Mouse (Mus musculus): ENCODE data around the gene Wipi1. TPM values are rescaled to one million over a fixed set of nuclear protein-coding genes. Genes with fewer than 3 reads are reported as not detected.
A peak's percentile ranks its signal among the peaks of the same experiment; 100 is the strongest.
"Not testable (repeated sequence)": the region's sequence is repeated elsewhere in the genome, so short reads cannot be mapped to it uniquely, and the experiment has no call there.

The Wipi1 gene
- total RNA-seq (2015) (7.4 and 8.8 TPM in 2 replicates), total RNA-seq (2017) (6.4 and 6.9 TPM in 2 replicates)

GRCm38 (mm10) chr11:109611303-109612149 lies at the start of gene Wipi1:
Gene Wipi1, minus strand, starts transcription at chr11:109611967.
- ATAC-seq (replicated peaks; ENCODE audit: poor library complexity), result peak; percentile 73

DNA sequence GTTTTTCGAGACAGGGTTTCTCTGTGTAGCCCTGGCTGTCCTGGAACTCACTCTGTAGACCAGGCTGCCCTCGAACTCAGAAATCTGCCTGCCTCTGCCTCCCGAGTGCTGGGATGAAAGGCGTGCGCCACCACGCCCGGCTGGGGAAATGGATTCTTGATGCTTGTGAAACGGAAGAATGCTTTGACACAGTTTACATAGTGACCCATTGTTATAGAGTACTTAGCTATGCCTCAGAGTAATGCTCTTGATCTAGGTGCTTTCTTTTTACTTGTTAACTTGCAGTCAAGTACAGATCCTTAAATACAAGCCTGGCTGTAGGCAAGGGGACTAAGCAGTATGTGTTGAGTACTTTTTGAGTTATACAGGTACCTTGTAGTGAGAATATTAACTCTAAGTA lies 48.8 kb upstream of the Wipi1 start:
- not testable (repeated sequence) for ATAC-seq (replicated peaks; ENCODE audit: poor library complexity)

DNA sequence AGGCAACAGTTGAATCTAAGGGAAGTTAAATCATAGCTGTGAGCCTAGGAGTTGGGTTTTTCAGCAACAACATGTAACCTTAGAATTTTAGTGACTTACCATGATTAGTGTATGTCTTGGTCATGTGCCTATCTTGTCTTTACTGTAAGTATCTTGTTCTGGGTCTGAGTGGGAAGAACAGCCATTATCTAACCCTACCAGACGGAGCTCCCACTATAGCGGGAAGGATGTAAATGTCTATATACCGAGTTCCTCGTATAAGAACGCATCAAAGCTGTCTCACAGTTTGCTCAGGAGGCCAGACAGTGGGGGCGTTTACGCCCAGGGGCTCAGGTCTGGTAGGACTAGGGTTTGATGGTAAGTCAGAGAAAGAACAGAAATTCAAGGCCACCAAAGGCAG lies 44.5 kb upstream of the Wipi1 start:
- peak; percentile 76 for ATAC-seq (replicated peaks; ENCODE audit: poor library complexity)

DNA sequence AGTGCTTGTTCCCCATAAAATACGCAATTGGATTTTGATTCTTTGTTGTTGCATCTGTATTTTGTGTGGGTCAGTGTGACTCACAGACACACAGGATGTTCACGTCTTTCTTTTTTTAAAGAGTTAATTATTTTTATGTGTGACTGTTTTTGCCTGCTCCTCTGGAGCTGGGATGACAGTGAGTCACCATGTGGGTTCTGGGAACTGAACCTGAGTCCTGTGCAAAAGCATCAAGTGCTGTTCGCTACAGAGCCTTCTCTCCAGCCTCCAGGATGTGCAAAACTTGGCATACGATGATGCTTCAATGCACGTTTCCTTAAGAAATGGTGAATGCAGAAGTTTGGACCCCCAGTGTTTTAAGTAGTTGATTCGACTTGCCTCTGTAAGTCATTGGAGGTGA lies 42.8 kb upstream of the Wipi1 start:
- no peak for ATAC-seq (replicated peaks; ENCODE audit: poor library complexity)

DNA sequence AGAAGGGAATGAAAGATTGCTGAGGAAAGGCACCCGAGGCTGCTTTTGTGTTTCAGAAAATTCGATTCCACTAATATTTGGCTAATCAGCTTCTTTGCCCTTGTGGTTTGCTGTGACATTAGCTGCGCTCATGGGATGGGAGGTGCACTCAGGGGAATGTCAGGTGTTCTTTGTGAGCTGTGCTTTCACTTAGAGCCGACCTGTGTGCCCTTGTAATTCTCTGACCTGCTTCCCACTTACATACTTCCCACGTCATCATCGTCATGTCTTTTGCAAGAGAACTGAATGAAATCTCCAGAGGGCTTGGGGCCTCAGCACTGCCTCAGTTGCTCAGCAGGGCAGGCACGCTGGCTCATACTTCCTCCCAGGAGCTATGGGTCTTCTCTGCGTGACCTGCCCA lies 41.4 kb upstream of the Wipi1 start:
- ATAC-seq (replicated peaks; ENCODE audit: poor library complexity), result no peak

DNA sequence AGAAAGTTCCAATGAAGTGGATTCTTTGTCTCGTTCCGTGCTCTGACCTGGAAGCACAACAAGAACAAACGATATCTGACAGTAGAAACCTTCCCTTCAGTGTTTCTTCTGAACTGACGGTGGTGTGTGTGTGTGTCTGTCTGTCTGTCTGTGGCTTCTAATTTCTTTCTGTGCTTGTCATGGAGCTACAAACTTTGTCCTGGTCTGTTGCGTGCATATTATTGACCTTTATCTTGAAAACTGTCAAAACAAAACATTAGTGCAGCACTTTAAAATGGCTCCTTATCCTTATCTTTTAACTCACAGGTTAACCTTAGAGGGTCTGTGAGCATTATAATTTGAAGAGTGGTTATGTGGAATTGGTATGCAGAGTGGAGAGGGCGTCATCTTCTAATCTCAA lies 40.7 kb upstream of the Wipi1 start:
- no peak for ATAC-seq (replicated peaks; ENCODE audit: poor library complexity)

GRCm38 (mm10) chr11:109651566-109652024 lies 39.8 kb upstream of the Wipi1 start:
- no peak for ATAC-seq (replicated peaks; ENCODE audit: poor library complexity)

GRCm38 (mm10) chr11:109650788-109651565 lies 39.2 kb upstream of the Wipi1 start:
- peak; percentile 75 for ATAC-seq (replicated peaks; ENCODE audit: poor library complexity)

GRCm38 (mm10) chr11:109649975-109650701 lies 38.4 kb upstream of the Wipi1 start:
- ATAC-seq (replicated peaks; ENCODE audit: poor library complexity), result peak; percentile 37

DNA sequence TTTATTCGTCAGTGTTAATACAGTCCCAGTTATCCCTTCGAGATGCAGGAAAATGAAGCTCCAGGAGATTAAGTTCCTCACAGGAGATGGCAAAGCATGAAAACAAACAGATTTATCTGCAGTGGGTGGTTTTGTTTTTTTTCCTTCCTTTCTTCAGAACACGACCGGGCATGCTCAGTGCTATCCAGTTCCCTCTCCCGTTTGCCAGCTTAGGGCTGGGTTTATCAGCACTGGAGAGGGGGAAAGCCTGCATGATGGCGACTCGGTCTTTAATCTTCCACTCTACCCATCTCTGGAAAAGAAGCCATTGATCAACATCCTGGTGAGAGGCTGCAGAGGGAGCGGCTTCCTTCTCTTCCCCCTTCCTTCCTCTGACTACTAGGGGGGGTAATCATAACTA lies 37.4 kb upstream of the Wipi1 start, which contains the start of gene Prkar1a:
TSS of gene Prkar1a (plus strand) at position 200 of the 400 bp plus-strand sequence.
- no peak for ATAC-seq (replicated peaks; ENCODE audit: poor library complexity)

DNA sequence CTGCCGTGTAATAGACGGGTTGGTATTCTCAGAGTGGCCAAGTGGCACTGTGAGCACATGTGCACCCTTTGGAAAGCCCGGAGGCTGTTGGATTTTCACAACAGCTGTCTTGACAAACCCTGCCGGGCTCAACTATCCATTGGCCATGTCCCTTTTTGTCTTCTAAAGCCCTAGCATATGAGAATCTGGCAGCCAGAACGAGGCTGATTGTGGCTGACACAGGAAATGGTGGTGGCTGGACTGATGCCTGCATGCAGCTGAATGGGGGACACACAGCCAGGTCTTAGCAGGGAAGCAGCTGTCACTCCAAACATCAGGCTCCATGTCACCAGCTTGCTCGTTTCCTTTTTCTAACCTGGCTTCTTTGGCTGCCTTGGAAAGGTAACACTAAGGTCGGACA lies 36.7 kb upstream of the Wipi1 start:
- ATAC-seq (replicated peaks; ENCODE audit: poor library complexity), result peak; percentile 49

DNA sequence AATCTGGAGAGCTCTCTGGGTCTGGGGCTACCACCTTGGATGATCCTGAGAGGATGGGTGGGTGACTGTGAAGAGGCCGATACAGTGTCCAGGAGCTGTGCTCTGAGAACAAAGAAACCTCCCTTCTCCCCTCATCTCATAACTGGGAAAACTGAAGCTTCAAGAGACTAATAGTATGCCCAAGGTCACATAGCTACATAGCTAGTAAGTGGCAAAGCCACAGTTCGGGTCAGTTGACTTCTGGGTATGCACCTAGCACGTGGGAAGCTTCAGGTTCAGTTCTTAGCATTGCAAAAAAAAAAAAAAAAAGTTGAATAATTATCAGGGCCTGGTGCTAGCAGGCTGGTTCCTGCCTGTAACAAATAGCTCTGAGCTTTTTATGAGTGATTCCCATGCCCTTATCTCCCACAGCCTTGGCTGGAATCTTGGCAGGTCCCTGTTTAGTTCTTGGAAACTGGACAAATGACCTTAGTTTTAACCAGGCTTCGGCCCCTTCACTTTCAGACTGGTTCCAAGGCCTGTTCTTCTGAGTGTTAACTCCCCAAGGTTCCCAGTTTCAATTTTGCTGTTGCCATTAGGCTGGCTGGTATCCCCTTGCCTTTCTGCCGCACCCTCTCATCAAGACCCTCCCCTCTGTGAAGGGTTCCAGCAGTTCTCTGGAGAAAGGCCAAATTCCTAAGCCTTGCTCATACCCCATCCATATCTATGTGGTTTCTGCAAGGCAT lies 29.9 kb upstream of the Wipi1 start:
- no peak for ATAC-seq (replicated peaks; ENCODE audit: poor library complexity)

DNA sequence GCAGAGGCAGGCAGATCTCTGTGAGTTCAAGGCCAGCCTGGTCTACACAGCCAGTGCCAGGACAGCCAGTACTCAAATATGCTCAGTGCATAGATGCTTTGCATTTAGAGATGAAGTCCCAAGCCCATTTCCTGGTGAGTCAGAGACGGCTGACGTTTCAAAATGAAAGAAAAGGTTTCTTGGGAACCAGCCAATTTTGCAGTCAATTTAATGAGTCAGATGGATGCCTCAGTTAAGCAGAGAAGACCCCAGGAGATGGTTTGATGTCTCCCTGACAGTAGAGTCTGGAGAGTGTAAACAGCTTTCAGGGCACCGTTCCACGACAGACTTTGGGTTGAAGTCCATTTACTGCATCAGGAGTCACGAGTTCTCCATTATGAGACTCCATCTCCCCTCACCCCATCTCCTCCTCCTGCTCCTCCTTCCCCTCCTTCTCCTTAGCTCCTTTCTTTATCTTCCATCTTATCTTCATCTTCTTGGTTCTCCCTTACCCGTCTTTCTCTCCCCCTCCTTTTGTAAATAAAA lies 24.2 kb upstream of the Wipi1 start:
- ATAC-seq (replicated peaks; ENCODE audit: poor library complexity), result no peak

DNA sequence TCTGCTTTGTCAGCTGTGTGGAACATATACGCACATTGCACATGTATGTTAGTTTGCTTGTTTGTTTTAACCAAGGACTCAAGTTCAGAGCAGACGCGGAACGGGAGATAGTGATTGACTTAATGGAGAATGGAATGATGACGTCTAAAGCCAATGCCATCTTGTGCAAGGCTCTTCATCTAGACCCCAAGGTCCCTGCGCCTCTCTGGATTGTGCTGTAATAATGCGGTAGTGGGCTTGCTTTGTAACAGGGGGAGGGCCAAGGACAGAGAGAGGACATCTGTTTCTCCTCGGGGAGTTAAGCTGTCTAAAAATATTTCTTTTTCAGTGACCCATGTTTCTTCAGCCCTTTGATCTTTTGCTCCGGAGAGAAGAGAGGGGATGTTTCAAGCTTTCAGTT lies 23.2 kb upstream of the Wipi1 start:
- ATAC-seq (replicated peaks; ENCODE audit: poor library complexity), result no peak

GRCm38 (mm10) chr11:109629021-109629521 lies 17.3 kb upstream of the Wipi1 start:
- ATAC-seq (replicated peaks; ENCODE audit: poor library complexity), result no peak

DNA sequence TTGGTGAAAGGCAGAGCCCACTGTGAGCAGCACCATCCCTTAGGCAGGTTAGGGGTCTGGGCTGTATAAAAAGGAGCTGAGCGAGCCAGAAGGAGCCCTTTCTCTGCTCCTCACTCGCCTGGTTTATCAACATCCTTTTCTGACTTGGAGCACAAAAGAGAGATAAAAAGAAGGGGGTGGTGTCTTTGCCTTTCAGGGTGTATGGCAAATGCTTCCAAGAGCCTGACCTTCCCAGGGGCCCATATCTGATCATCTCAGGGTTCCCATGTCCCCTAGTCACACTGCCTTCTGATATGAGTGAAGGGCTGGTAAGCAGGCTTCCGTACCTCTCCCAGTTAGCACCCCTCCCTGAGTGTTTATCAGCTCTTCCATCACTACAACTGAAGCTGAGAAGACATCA lies 16.3 kb upstream of the Wipi1 start:
- ATAC-seq (replicated peaks; ENCODE audit: poor library complexity), result peak; percentile 42

GRCm38 (mm10) chr11:109627648-109628047 lies 15.9 kb upstream of the Wipi1 start:
- peak; percentile 81 for ATAC-seq (replicated peaks; ENCODE audit: poor library complexity)

- ATAC-seq (replicated peaks; ENCODE audit: poor library complexity), result no peak
These were observed 11.5 kb upstream of the Wipi1 start for GRCm38 (mm10) chr11:109623238-109623637.

GRCm38 (mm10) chr11:109622518-109623037 lies 10.8 kb upstream of the Wipi1 start:
- peak; percentile 60 for ATAC-seq (replicated peaks; ENCODE audit: poor library complexity)

DNA sequence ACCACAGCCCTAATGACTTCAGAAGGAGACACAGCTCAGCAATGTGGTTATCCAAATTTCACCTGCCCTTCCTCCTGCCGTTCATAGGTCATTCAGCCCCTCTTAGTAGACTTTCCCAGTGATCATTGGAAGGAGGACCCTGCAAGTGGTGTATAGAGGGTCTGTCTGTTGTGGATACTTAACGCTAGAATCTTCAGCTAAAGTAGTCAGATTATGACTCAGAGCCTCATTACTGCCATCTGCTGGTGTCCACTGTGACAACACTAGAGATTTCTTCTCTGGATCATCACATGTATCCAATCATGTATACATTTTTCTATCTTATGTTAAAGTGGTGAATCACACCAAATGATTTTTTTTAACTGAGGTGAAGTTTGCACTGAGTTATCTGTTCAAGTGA lies 9.4 kb upstream of the Wipi1 start:
- ATAC-seq (replicated peaks; ENCODE audit: poor library complexity), result peak; percentile 80

Measured in megakaryocyte progenitor cell, adult 5-6 weeks (primary cell).